Mouse (Mus musculus) CD4-positive naive resting alpha-beta T cell, adult 57 days (primary cell): ENCODE data around the gene Anapc7. TPM values are rescaled to one million over a fixed set of nuclear protein-coding genes. Genes with fewer than 3 reads are reported as not detected.

Experiments used
- total RNA-seq: library from RNA; stranded (reverse); gene quantifications from one replicate; pipeline ENCODE4 v1.2.4, GENCODE M21; 2023

The Anapc7 gene
- total RNA-seq: 45.8 TPM

DNA sequence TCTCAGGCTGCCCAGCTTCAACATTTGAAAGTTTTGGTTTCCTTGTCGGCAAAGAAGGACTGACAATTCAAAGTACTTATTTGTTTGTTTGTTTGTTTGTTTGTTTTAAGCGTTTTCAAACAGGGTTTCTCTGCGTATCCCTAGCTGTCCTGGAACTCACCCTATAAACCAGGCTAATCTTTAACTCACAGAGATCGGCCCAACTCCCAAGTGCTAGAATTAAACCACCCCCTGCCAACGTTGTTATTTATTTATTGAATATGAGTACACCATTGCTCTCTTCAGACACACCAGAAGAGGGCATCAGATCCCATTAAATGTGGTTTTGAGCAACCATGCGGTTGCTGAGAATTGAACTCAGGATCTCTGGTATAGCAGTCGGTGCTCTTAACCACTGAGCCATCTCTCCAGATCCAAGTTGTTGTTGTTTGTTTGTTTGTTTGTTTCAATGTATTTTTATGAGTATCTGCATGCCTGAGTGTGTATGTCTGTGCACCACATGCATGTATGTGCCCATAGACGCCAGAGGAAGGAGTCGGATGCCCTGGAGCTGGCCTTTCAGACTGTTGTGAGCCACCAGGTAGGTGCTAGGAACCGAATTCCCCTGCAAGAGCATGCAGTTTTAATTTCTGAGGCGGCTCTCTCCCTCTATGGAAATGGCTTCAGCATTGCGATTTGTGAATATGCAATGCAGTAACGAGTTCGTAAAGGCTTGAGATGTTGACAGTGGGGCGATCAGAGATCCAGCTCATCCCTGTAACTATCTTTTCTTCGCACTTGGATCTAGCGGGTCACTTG lies at the start of gene Anapc7:
Anapc7 (plus strand) TSS at position 423 of the 798 bp plus-strand sequence.

DNA sequence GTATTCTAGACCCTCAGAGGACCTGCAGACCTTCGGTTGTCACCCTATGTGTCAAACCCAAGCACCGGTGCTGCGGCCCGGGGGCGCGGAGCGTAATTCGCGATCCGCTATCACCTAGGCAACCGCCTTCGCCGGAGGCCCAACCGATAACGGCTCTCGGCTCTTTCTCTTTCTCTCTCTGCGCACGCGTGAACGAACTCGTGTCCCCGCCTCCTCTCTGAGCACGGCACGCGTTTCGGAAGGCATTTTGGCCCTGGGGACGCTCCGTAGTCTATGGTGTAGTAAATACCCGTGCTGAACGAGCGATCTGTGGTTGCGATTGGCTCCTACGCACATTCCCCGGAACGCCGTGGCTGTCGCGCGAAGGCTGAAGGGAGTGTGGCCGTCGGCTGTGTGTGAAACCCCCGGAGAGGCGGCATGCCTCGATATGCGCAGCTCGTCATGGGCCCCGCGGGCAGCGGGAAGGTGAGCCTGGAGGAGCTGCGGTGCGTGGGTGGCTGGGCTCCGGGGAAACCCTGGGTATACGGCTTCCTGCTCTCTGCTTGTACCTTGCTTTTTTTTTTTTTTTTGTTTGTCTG lies 49.2 kb upstream of the Anapc7 start, which contains the start of gene Fam216a:
Fam216a (minus strand) TSS at position 173 of the 578 bp plus-strand sequence.

DNA sequence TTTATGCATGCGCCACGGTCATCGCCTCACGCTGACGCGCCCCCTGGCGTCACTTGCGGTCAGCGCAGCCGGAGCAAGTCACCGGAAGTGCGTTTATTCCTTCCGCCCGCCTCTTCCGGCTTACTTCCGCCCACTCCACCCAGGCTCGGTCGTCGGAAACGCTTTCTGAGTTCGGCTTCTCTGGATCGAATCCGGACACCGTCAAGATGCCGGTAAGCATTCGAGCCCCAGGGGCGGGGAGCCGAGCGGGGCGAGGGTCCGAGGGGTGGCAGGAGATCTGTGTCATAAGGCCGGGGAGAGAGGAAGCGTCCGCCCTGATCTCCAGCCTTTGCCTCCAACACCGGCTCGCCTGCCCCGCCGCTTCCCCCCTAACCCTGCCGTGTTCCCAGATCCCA lies 29.7 kb upstream of the Anapc7 start, which contains the start of gene Arpc3:
Arpc3 (plus strand) TSS at position 93 of the 395 bp plus-strand sequence.

Other genes starting within 250 kb of the Anapc7 start
- gene Hvcn1, start 214.9 kb upstream of the Anapc7 start, total RNA-seq: 82.9 TPM
- gene Tctn1, start 157.2 kb upstream of the Anapc7 start, total RNA-seq: 3.2 TPM
- gene Pptc7, start 137.3 kb upstream of the Anapc7 start, total RNA-seq: 36.9 TPM
- 6.9 TPM for gene Rad9b, start 67.5 kb upstream of the Anapc7 start, total RNA-seq
- gene Vps29, start 67.3 kb upstream of the Anapc7 start, total RNA-seq: 50.5 TPM
- 65.4 TPM for gene Gpn3, start 49.8 kb upstream of the Anapc7 start, total RNA-seq
- 9.8 TPM for gene Fam216a, start 49.3 kb upstream of the Anapc7 start, total RNA-seq
- 234 TPM for gene Arpc3, start 29.8 kb upstream of the Anapc7 start, total RNA-seq
- 74.9 TPM for gene Atp2a2, start 80.5 kb downstream of the Anapc7 start, total RNA-seq
- 7.5 TPM for gene Ift81, start 192.8 kb downstream of the Anapc7 start, total RNA-seq
- gene P2rx7, start 222.2 kb downstream of the Anapc7 start, total RNA-seq: 35.1 TPM